Mouse (Mus musculus) heart, embryonic 13.5 days (tissue): ENCODE measurements around the gene Foxo6. TPM values are rescaled to one million over a fixed set of nuclear protein-coding genes. Genes with fewer than 3 reads are reported as not detected.

Source experiments
- ATAC-seq: fragments of 200-750 bp; cut with Nextera tagmentation; 2 replicates; pipeline ENCODE4 v1.8.0; 2017; ENCODE audit warnings: moderate TSS enrichment; ENCODE audit not compliant: insufficient number of reproducible peaks, low FRiP score, low TSS enrichment; ENCODE audit errors: extremely low read depth
- H3K27ac ChIP-seq: fragments of 300-500 bp; sonication (generic); replicated peaks from 2 replicates; pipeline ENCODE4 v1.5.1; 2015; ENCODE audit warnings: moderate library complexity, mild to moderate bottlenecking, inconsistent platforms
- H3K27me3 ChIP-seq: fragments of 300-500 bp; sonication (generic); replicated peaks from 2 replicates; pipeline ENCODE4 v1.6.1; 2015; ENCODE audit warnings: mild to moderate bottlenecking, inconsistent platforms
- H3K36me3 ChIP-seq: fragments of 300-500 bp; sonication (generic); 2 replicates; pipeline ENCODE4 v1.6.1; 2015; ENCODE audit warnings: mild to moderate bottlenecking, inconsistent platforms
- H3K4me1 ChIP-seq: fragments of 300-500 bp; sonication (generic); 2 replicates; pipeline ENCODE4 v1.6.1; 2015; ENCODE audit warnings: inconsistent platforms
- H3K4me2 ChIP-seq: fragments of 300-500 bp; sonication (generic); 2 replicates; pipeline ENCODE4 v1.6.1; 2015; ENCODE audit warnings: inconsistent platforms, mild to moderate bottlenecking, moderate library complexity
- H3K4me3 ChIP-seq: fragments of 300-500 bp; sonication (generic); 2 replicates; pipeline ENCODE4 v1.5.1; 2015; ENCODE audit warnings: moderate library complexity, mild to moderate bottlenecking, inconsistent platforms
- H3K9ac ChIP-seq: fragments of 300-500 bp; sonication (generic); 2 replicates; pipeline ENCODE4 v1.6.1; 2015; ENCODE audit warnings: inconsistent platforms, mild to moderate bottlenecking, moderate library complexity
- H3K9me3 ChIP-seq: fragments of 300-500 bp; sonication (generic); 2 replicates; pipeline ENCODE4 v1.6.1; 2016; ENCODE audit warnings: inconsistent platforms
- WGBS: fragments of 180-500 bp; shearing (Covaris S2); methylation state at CpG from one replicate; pipeline ENCODE4 v1.1.7; 2015; ENCODE audit warnings: mixed read lengths; 5-methylcytosine and 5-hydroxymethylcytosine counted together
- polyA plus RNA-seq: library from polyadenylated mRNA; unstranded; fragments of >200 nt; fragmentation: Nextera tagmentation; extraction: Ambion mirVana; gene quantifications from 2 replicates; pipeline ENCODE4 v1.2.1, GENCODE M21; 2015

The Foxo6 gene
- polyA plus RNA-seq = 0.10 TPM in 1 of 2 replicates, not detected in the other

DNA sequence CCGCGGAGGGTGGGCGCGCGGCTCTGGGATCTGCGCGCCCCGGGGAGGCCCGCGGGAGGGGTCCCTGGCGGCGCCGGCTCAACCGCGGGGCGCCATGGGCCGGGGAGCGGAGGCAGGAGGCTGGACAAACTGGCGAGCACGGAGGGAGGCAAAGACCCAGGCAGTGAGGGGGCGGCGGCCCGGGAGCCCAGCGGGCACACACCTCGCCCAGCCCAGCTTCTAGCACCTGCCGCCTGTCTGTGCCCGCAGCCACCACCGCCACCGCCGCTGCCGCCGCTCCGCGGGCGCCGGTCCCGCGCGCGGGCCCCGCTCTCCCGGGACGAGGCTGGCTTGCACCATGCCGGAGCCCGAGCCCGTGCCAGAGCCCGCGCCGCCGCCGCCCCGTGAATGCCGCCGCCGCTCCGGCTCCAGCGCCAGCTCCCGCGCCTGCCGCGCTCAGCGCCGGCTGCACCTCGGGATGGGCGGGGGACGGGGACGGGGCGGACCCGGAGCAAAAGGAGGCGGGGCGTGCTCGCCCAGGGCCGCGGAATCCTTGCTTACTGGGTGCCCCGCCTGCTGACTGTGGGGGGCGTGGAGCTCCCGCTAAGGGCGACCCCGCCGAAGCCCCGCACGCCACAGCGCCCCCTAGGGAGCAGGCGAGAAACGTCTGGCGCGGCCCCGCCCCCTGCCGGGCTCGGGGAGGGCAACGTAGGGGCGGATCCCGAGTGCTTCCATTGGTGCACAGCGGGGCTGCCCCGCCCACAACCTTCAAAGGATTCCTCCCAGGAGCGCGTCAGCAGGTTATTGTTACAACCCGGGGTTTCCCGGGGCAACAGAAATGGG lies at the start of gene Foxo6:
Gene Foxo6 (minus strand): TSS at position 60 of the 822 bp plus-strand sequence.
- Histone ChIP-seq H3K9me3 (no peaks in the 10 kb centered on the region), H3K4me3 (peak within 1 kb of the TSS; percentile 71), H3K4me2 (peak within 1 kb of the TSS; percentile 100), H3K27ac (no peak within 1 kb of the TSS), H3K9ac (peak within 1 kb of the TSS; percentile 86), H3K36me3 (no peaks in the 10 kb centered on the region), H3K27me3 (peaks cover 83% of the 10 kb centered on the region), H3K4me1 (peaks cover 40% of the 10 kb centered on the region)
- ATAC-seq = peak; percentile 78
- under 1% methylated on average over 71 of the region's 99 CpGs for WGBS

DNA sequence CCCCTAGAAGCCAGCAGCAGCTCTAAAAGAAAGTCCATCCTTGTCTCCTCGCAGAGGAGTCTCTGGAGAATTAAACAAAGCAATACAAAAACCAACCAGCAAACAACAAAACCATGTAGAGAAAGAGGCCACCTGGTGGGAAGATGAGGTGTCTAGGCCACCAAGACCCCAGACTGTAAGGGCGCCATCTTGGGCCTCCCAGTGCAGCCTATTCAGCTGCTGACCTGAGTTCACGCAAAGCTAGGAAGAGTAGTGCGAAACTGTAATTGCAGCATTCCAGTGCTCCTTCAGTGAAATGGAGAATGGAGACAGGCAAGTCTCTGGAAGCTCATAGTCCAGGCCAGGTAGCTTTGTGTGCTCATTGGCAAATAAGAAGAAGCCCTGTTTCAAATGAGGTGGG lies 47.2 kb upstream of the Foxo6 start:
- H3K4me3 ChIP-seq = no peak overlapping the region

DNA sequence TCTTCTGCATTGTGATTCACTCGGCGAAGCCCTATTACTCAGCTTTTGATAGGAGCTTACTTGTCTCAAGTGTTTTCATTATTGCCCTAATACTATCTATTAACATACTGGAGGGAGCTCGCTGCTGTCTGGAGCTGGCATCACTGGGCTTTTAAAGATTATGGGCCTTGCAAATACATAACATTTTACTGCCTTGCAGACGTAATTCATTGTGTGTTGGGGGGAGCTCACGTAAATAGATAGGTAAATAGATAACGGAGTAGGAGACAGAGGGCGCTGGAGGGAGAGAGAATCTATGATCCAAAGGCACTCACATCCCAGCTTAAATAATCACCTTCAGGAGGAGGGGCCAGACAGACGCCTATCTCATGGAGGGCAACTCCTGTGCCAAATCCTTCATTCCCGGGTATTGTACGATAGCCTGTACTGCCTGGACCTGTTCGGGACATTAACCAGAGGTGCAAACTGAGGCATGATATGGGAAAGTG lies 45.8 kb upstream of the Foxo6 start:
- Histone ChIP-seq H3K4me1 (peaks cover 9% of the 10 kb centered on the region; the same call in 1 of the 2 replicates), H3K4me2 (no peak overlapping the region), H3K4me3 (no peak overlapping the region), H3K27me3 (peaks cover 30% of the 10 kb centered on the region), H3K27ac (no peak overlapping the region), H3K36me3 (no peaks in the 10 kb centered on the region), H3K9me3 (no peaks in the 10 kb centered on the region), H3K9ac (no peak overlapping the region)
- ATAC-seq = no peak
- WGBS = 26% methylated on average over 11 of the region's 11 CpGs

More for the DNA sequence above, 47.2 kb upstream of the Foxo6 start:
- H3K4me2 ChIP-seq = no peak overlapping the region
- H3K9me3 ChIP-seq = no peaks in the 10 kb centered on the region
- H3K27ac ChIP-seq = no peak overlapping the region
- peaks cover 26% of the 10 kb centered on the region for H3K27me3 ChIP-seq
- ATAC-seq = no peak
- WGBS = 85% methylated on average over 4 of the region's 4 CpGs
- H3K9ac ChIP-seq = no peak overlapping the region
- H3K4me1 ChIP-seq = peaks cover 12% of the 10 kb centered on the region; the same call in 1 of the 2 replicates
- H3K36me3 ChIP-seq = no peaks in the 10 kb centered on the region

DNA sequence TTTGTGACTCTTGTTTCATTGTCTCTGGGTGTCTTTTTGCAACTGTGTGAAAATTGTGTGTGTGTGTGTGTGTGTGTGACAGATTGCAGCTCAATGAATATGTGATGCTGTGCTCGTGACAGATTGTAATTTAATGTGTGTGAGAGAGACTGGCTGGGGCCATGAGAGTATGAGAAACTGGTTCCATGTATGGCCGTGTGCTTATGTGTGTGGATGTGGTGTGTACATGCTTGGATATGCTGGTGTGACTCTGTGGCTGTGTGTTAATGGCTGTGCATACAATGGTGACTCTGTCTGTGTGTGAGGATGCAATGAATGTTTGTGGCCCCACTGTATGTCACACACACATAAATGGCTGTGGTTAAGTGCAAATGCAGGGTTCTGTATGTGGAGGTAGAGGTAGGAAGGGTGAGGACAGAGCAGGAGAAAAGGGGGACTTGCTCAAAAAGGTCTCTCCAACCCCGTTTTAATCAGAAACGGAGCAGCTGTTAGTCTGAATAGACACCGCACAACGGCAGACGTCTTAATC lies 45.3 kb upstream of the Foxo6 start:
- 43% methylated on average over 7 of the region's 7 CpGs for WGBS
- Histone ChIP-seq H3K4me2 (no peak overlapping the region), H3K36me3 (no peaks in the 10 kb centered on the region), H3K4me1 (peaks cover 9% of the 10 kb centered on the region; the same call in 1 of the 2 replicates), H3K27me3 (peaks cover 30% of the 10 kb centered on the region), H3K9me3 (no peaks in the 10 kb centered on the region), H3K27ac (no peak overlapping the region), H3K4me3 (no peak overlapping the region), H3K9ac (no peak overlapping the region)
- no peak for ATAC-seq

DNA sequence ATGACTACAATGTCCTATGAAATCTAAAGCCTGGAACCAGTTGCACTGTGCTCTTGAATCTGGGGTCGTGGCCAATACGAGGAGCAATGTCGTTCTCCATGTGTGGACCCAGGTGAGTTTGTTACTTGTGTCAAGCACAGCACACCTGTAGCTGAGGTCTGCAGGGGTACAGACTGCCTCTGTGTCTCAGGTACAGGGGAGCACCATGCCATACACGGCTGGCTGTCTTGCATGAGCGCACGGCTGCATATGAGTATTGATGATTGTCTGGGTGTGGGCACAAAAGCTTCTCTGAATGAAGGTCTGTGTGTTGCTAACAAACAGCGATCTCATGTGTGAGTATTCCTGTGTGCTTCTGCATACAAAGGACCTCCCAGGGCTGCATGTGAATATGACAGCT lies 44.8 kb upstream of the Foxo6 start:
- WGBS = 80% methylated on average over 7 of the region's 7 CpGs
- peaks cover 9% of the 10 kb centered on the region; the same call in 1 of the 2 replicates for H3K4me1 ChIP-seq

DNA sequence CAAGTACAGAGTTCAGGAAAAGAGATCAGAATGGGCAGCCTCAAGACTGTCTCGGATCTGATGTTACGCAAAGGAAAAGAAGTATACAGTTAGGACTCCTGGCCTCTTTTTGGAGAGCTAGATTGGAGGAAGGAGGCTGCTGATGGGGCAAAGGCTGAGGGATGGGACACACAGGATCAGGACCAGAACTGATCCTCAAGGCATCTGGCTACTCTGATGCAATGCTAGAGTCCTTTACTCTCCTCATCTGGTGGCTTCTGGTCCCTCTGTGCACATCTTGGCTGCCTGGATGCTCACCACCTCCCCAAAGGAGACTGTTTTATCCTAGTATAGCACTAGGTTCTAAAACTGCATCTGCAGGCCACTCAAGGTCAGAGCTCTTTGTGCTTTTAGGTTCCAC lies 44.4 kb upstream of the Foxo6 start:
- Histone ChIP-seq H3K27me3 (peaks cover 34% of the 10 kb centered on the region), H3K4me1 (peaks cover 9% of the 10 kb centered on the region; the same call in 1 of the 2 replicates), H3K36me3 (no peaks in the 10 kb centered on the region), H3K27ac (no peak overlapping the region), H3K9ac (no peak overlapping the region), H3K4me3 (no peak overlapping the region), H3K4me2 (no peak overlapping the region), H3K9me3 (no peaks in the 10 kb centered on the region)
- ATAC-seq = no peak
- WGBS = 76% methylated on average over 2 of the region's 2 CpGs

More for the DNA sequence above, 44.8 kb upstream of the Foxo6 start:
- Histone ChIP-seq H3K9ac (no peak overlapping the region), H3K9me3 (no peaks in the 10 kb centered on the region), H3K27me3 (peaks cover 31% of the 10 kb centered on the region), H3K27ac (no peak overlapping the region), H3K4me3 (no peak overlapping the region), H3K4me2 (no peak overlapping the region), H3K36me3 (no peaks in the 10 kb centered on the region)
- ATAC-seq = no peak

DNA sequence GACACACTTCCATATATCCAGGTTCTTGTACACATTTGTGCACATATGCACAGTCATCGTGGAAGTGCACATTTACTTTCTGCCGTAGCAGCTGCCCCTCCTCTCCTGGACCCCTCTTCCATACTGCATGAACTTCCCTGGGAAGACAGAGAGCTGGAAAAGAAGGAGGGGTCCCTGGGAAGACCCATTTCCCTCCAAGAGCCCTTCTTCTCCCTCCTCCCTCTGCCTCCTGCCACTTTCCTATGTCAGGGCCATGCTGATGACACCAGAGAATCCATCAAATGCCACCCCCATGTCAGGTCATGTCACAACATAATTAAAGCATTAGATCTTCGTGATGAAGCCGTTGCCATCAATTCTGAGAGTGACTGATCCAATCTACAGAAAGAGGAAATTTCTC lies 38.6 kb upstream of the Foxo6 start:
- Histone ChIP-seq H3K27ac (no peak overlapping the region), H3K9me3 (no peaks in the 10 kb centered on the region), H3K27me3 (peaks cover 51% of the 10 kb centered on the region), H3K4me3 (no peak overlapping the region), H3K4me2 (no peak overlapping the region), H3K9ac (no peak overlapping the region), H3K36me3 (no peaks in the 10 kb centered on the region), H3K4me1 (no peaks in the 10 kb centered on the region)
- WGBS = 60% methylated on average over 4 of the region's 4 CpGs
- ATAC-seq = no peak

DNA sequence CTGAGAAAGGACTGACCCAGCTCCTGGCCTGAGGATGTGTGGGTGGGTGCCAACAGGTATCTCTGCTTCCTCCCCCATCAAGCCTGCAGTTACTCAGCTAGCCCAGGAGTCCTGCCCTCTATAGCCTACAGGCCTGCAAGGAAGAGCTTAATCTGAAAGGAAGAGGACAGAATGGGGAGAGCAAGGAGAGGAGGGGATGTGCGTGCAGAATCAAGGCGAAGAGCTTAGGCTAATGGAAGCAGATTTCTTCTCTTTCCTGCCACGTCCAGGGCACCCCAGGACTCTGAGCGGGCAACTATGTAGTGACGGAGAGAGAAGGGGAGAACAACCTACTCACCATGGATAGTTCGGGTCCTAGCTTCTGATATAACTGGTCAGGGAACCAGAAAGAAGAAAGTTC lies 37.9 kb upstream of the Foxo6 start:
- Histone ChIP-seq H3K36me3 (no peaks in the 10 kb centered on the region), H3K4me2 (no peak overlapping the region), H3K27ac (no peak overlapping the region), H3K4me1 (no peaks in the 10 kb centered on the region), H3K9ac (no peak overlapping the region), H3K9me3 (no peaks in the 10 kb centered on the region), H3K27me3 (peaks cover 51% of the 10 kb centered on the region), H3K4me3 (no peak overlapping the region)
- ATAC-seq = no peak
- WGBS = 66% methylated on average over 5 of the region's 6 CpGs

DNA sequence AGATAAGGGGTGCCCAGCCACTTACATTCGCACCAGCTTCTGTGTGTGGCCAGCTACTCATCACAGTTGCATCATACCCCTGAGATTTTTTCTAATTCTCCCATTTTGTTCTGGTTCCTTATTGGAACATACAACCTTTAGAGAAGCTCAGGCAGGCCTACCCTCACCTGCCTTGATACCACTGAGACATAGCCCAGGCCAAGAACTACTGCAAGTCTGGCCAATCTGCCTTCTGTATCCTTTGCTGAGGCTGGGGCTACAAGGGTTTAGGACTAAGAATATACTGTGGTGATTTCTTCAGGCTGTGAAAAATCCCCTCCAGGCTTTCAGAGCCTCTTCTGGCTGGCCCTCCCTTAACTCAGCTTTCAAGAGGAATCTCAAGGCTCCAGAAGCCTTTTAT lies 36.7 kb upstream of the Foxo6 start:
- ATAC-seq = no peak
- H3K4me3 ChIP-seq = no peak overlapping the region
- H3K9ac ChIP-seq = no peak overlapping the region
- no peaks in the 10 kb centered on the region for H3K4me1 ChIP-seq
- H3K9me3 ChIP-seq = no peaks in the 10 kb centered on the region
- no peaks in the 10 kb centered on the region for H3K36me3 ChIP-seq
- no peak overlapping the region for H3K4me2 ChIP-seq
- WGBS = 75% methylated on average over 1 of the region's 1 CpGs
- H3K27ac ChIP-seq = no peak overlapping the region
- peaks cover 48% of the 10 kb centered on the region for H3K27me3 ChIP-seq

DNA sequence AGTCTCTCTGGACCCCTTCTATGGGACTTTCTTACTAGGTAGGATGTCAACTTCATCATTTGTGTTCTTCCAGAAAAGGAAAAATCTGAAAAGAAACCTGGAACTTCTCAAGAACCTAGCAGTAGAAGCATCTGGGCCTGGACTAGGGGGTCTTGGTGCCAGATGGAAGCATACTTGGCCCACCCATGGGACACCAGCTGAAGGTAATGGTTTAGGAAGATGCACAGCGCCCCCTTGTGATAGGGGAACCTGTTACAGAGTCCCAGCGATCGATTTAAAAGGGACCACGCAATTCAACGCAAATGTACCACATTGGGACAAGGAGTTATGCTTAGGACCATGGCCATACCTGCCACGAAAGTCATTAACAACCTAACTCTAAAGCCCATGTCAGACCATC lies 36.0 kb upstream of the Foxo6 start:
- peaks cover 51% of the 10 kb centered on the region for H3K27me3 ChIP-seq
- H3K4me1 ChIP-seq = no peaks in the 10 kb centered on the region
- H3K27ac ChIP-seq = no peak overlapping the region
- H3K9me3 ChIP-seq = no peaks in the 10 kb centered on the region
- H3K36me3 ChIP-seq = no peaks in the 10 kb centered on the region
- no peak overlapping the region for H3K4me3 ChIP-seq
- no peak for ATAC-seq
- H3K9ac ChIP-seq = no peak overlapping the region
- H3K4me2 ChIP-seq = no peak overlapping the region
- WGBS = 28% methylated on average over 6 of the region's 6 CpGs

DNA sequence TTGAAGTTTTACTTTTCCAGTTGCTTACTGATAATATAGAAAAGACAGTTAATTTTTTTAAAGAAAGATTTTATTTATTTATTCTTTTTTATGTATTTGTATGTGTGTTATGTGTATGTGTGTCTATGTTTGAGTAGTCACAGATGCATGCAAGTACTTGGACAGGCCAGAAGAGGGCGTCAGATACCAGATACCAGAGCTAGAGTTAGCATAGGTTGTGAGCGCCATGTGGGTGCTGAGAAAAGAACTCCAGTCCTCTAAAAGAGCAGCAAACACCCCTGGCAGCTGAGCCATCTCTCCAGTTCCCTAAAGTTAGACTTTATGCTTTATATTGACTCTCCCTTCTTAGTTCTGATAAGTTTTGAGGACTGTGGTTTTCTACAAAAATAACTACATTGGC lies 30.4 kb upstream of the Foxo6 start:
- Histone ChIP-seq H3K4me1 (peaks cover 4% of the 10 kb centered on the region), H3K4me2 (no peak overlapping the region), H3K27ac (no peak overlapping the region), H3K27me3 (peaks cover 36% of the 10 kb centered on the region), H3K9me3 (no peaks in the 10 kb centered on the region), H3K36me3 (no peaks in the 10 kb centered on the region), H3K4me3 (no peak overlapping the region), H3K9ac (no peak overlapping the region)
- WGBS = 50% methylated on average over 2 of the region's 2 CpGs
- ATAC-seq = no peak
